Mouse (Mus musculus): ENCODE results near the gene Noxa1. TPM values are rescaled to one million over a fixed set of nuclear protein-coding genes. Genes with fewer than 3 reads are reported as not detected.
A peak's percentile ranks its signal among the peaks of the same experiment; 100 is the strongest.

Noxa1 gene
- polyA plus RNA-seq, 1 experiment from 2014 or later, result 0.18 TPM

GRCm38 (mm10) chr2:25120963-25121362 is 26.0 kb upstream of the Noxa1 start:
- no peak overlapping the region for H3K4me3 ChIP-seq
- ATAC-seq (ENCODE audit: insufficient number of reproducible peaks, low FRiP score, low TSS enrichment, low read depth), result no peak
- WGBS, result 68% methylated on average over 7 of the region's 7 CpGs
- no peaks in the 10 kb centered on the region for H3K27me3 ChIP-seq
- H3K4me1 ChIP-seq, result peaks cover 1% of the 10 kb centered on the region; the same call in 1 of the 2 replicates
- H3K27ac ChIP-seq, result no peak overlapping the region
- H3K36me3 ChIP-seq, result no peaks in the 10 kb centered on the region
- no peak overlapping the region for H3K9ac ChIP-seq
- no peaks in the 10 kb centered on the region for H3K9me3 ChIP-seq
- no peak overlapping the region for H3K4me2 ChIP-seq

- H3K4me1 ChIP-seq, result no peaks in the 10 kb centered on the region
- H3K27ac ChIP-seq, result no peak overlapping the region
- no peak overlapping the region for H3K4me2 ChIP-seq
- no peak overlapping the region for H3K9ac ChIP-seq
- no peaks in the 10 kb centered on the region for H3K36me3 ChIP-seq
- ATAC-seq (ENCODE audit: insufficient number of reproducible peaks, low FRiP score, low TSS enrichment, low read depth), result 0 out of 2 replicates have a peak, but pooled peaks have one; percentile 55
- H3K4me3 ChIP-seq, result no peak overlapping the region
- H3K9me3 ChIP-seq, result no peaks in the 10 kb centered on the region
- H3K27me3 ChIP-seq, result no peaks in the 10 kb centered on the region
- WGBS, result 49% methylated on average over 2 of the region's 2 CpGs
Measured at GRCm38 (mm10) chr2:25115442-25115841, 20.5 kb upstream of the Noxa1 start.

DNA sequence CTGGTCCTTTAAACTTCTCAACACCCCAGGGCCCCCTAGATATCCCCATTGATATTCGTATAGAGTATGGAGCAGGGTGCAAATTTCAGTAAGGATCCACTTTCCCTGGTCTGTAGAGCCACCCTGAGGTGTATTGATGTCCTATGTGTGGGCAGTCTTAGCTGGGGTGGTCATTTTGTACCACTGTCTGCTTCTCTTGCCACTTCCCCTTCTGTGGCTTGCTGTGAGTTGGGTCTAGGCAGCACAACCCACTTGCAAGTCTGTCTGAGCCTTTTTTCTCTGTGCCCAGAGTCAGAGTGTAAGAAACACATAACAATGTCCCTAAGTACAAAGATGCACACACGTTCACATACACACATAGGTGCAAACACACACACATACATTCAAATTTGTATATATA is 19.4 kb upstream of the Noxa1 start:
- ATAC-seq (ENCODE audit: insufficient number of reproducible peaks, low FRiP score, low TSS enrichment, low read depth), result no peak
- H3K4me1 ChIP-seq, result no peaks in the 10 kb centered on the region
- 74% methylated on average over 2 of the region's 2 CpGs for WGBS
- no peak overlapping the region for H3K27ac ChIP-seq
- H3K9me3 ChIP-seq, result no peaks in the 10 kb centered on the region
- H3K27me3 ChIP-seq, result no peaks in the 10 kb centered on the region
- no peak overlapping the region for H3K4me2 ChIP-seq
- H3K4me3 ChIP-seq, result no peak overlapping the region
- no peak overlapping the region for H3K9ac ChIP-seq
- no peaks in the 10 kb centered on the region for H3K36me3 ChIP-seq

DNA sequence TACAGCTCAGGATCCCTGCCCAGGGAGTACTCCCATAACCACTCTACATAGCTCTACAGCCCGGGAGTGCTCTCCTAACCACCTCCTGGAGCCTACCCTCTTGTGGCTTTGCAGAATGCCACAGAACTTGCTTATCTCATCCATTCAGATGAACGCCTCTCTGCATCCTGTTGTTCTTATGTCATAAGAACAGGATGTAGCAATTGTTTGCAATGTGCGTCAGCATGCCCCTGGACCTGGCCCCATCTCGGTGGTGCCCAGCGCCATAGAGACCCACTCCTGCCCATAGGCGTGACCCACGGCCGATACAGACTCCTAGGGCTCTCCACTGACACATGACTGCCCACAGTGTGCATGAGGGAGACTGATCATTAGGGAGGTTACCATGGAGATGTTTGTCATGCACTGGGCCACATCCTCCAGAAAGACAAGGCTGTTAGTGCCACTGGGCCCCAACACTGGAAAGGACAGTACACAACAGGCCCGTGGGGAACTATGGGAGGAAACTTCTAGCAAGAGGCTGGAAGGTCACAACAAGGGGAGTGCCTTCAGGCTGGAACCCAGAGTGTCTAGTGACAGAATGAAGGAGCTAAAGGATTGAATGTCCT is 16.3 kb upstream of the Noxa1 start:
- no peak overlapping the region for H3K4me3 ChIP-seq
- ATAC-seq (ENCODE audit: insufficient number of reproducible peaks, low FRiP score, low TSS enrichment, low read depth), result no peak
- no peaks in the 10 kb centered on the region for H3K27me3 ChIP-seq
- no peak overlapping the region for H3K27ac ChIP-seq
- no peak overlapping the region for H3K9ac ChIP-seq
- H3K4me1 ChIP-seq, result no peaks in the 10 kb centered on the region
- no peak overlapping the region for H3K4me2 ChIP-seq
- WGBS, result 75% methylated on average over 9 of the region's 9 CpGs
- H3K9me3 ChIP-seq, result no peaks in the 10 kb centered on the region
- H3K36me3 ChIP-seq, result no peaks in the 10 kb centered on the region

DNA sequence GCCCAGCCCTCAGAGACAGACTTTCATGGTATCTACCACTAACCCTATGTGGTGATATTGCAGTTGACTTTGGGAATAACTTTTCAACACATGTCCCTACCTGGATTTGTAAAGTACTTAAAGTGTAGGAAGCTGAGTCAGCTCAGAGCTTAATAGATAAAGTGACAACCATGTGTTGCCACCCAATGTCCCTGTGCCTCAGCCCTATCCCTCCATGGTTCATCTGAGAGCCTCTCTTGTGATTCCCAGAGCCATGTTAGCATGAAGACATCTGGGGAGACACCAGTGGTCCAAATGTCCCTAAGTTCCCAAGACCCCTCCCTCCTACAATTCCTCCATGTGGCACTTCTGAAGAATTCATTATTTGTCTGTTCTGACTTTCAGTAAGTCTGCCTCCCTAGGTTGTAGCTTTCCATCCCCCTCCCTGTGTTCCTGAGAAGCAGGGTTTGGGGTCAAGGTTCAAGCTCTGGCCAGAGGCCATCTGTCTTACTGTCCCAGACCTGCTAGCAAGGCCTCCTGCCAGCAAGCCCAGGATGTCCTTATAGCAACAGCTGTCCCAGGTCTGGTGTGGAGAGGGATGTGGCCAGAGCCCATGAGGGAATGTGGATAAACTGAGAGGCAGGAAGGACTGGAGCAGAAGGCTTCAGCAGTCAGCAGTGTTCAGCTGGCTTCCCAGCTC is 15.7 kb upstream of the Noxa1 start:
- Histone ChIP-seq H3K9ac (no peak overlapping the region), H3K27me3 (no peaks in the 10 kb centered on the region), H3K4me3 (no peak overlapping the region), H3K4me2 (no peak overlapping the region), H3K4me1 (no peaks in the 10 kb centered on the region), H3K27ac (no peak overlapping the region), H3K36me3 (no peaks in the 10 kb centered on the region), H3K9me3 (no peaks in the 10 kb centered on the region)
- no peak for ATAC-seq (ENCODE audit: insufficient number of reproducible peaks, low FRiP score, low TSS enrichment, low read depth)

GRCm38 (mm10) chr2:25109487-25109886 is 14.5 kb upstream of the Noxa1 start:
- Histone ChIP-seq H3K27ac (no peak overlapping the region), H3K9me3 (no peaks in the 10 kb centered on the region), H3K9ac (no peak overlapping the region), H3K4me1 (no peaks in the 10 kb centered on the region), H3K27me3 (no peaks in the 10 kb centered on the region), H3K4me2 (no peak overlapping the region), H3K36me3 (no peaks in the 10 kb centered on the region), H3K4me3 (no peak overlapping the region)
- ATAC-seq (ENCODE audit: insufficient number of reproducible peaks, low FRiP score, low TSS enrichment, low read depth), result no peak

- H3K27me3 ChIP-seq, result no peaks in the 10 kb centered on the region
- H3K4me2 ChIP-seq, result no peak overlapping the region
- no peak overlapping the region for H3K4me3 ChIP-seq
- H3K9ac ChIP-seq, result no peak overlapping the region
- H3K27ac ChIP-seq, result no peak overlapping the region
- H3K36me3 ChIP-seq, result no peaks in the 10 kb centered on the region
- H3K9me3 ChIP-seq, result no peaks in the 10 kb centered on the region
- H3K4me1 ChIP-seq, result no peaks in the 10 kb centered on the region
- no peak for ATAC-seq (ENCODE audit: insufficient number of reproducible peaks, low FRiP score, low TSS enrichment, low read depth)
- WGBS, result 63% methylated on average over 3 of the region's 3 CpGs
Measured at GRCm38 (mm10) chr2:25106045-25106444, 11.1 kb upstream of the Noxa1 start.

DNA sequence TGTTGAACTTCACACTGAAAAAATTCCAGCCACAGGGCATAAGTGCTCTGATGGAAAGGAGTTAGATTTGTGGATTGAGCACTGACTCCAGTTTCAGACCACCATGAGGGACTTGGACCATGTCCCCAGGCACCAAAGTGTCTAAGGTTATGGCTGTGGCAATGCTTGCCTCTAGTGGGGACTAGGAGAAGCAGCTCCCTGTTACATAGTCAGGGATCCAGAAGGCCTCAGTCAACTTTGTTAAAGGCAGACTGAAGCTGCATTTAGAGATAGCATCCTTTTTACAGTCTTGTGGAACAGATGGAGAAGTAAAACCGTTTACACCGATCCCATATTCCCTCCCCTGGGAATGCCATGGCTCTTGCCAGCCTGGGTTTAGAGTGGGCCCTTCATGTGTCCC is 9.2 kb upstream of the Noxa1 start:
- no peak for ATAC-seq (ENCODE audit: insufficient number of reproducible peaks, low FRiP score, low TSS enrichment, low read depth)
- WGBS, result 71% methylated on average over 2 of the region's 2 CpGs
- Histone ChIP-seq H3K9ac (no peak overlapping the region), H3K4me1 (no peaks in the 10 kb centered on the region), H3K36me3 (no peaks in the 10 kb centered on the region), H3K4me3 (no peak overlapping the region), H3K9me3 (no peaks in the 10 kb centered on the region), H3K4me2 (no peak overlapping the region), H3K27ac (no peak overlapping the region), H3K27me3 (no peaks in the 10 kb centered on the region)

- Histone ChIP-seq H3K4me1 (peaks cover 5% of the 10 kb centered on the region; the same call in 1 of the 2 replicates), H3K4me2 (no peak overlapping the region), H3K36me3 (no peaks in the 10 kb centered on the region), H3K9me3 (no peaks in the 10 kb centered on the region), H3K4me3 (no peak overlapping the region), H3K27me3 (peaks cover 9% of the 10 kb centered on the region; the same call in 1 of the 2 replicates), H3K27ac (no peak overlapping the region), H3K9ac (no peak overlapping the region)
- WGBS, result 67% methylated on average over 3 of the region's 3 CpGs
- ATAC-seq (ENCODE audit: insufficient number of reproducible peaks, low FRiP score, low TSS enrichment, low read depth), result no peak
Measured at GRCm38 (mm10) chr2:25099703-25100102, 4.8 kb upstream of the Noxa1 start.

GRCm38 (mm10) chr2:25098956-25099355 is 4.0 kb upstream of the Noxa1 start:
- no peak overlapping the region for H3K4me3 ChIP-seq
- H3K9me3 ChIP-seq, result no peaks in the 10 kb centered on the region
- no peaks in the 10 kb centered on the region for H3K36me3 ChIP-seq
- no peak for ATAC-seq (ENCODE audit: insufficient number of reproducible peaks, low FRiP score, low TSS enrichment, low read depth)
- H3K4me1 ChIP-seq, result peaks cover 6% of the 10 kb centered on the region; the same call in 1 of the 2 replicates
- WGBS, result 59% methylated on average over 5 of the region's 5 CpGs
- H3K27ac ChIP-seq, result no peak overlapping the region
- no peak overlapping the region for H3K9ac ChIP-seq
- no peak overlapping the region for H3K4me2 ChIP-seq
- peaks cover 17% of the 10 kb centered on the region for H3K27me3 ChIP-seq

DNA sequence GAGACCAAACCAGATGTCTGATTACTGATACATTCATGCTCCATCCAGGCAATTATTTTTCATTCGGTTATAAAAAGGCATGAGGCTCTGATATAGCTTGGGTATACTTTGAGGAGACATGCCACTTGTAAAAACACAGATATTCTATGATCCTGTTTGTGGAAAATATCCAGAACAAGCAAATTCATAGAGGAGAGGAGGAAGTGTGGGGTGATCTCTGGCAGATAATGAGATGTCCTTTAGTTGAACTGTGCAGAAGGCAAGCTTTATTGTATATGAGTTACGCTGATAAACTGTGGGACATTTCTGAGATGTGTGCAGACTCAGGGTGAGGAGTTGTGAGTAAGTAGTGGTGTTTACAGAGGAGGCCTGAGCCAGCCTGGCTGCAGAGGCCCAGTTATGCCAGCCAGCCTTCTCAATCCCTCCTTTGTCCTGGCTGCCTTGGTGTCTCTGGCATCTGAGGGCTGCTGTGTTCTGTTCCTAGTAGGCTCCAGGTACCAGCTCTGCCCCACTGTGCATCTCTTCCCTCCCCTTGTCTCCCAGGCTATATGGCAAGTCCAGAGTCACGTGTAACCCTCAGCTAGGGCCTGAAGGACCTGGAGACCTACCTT is 3.2 kb upstream of the Noxa1 start:
- Histone ChIP-seq H3K4me3 (no peak overlapping the region), H3K4me2 (no peak overlapping the region), H3K27me3 (peaks cover 17% of the 10 kb centered on the region), H3K27ac (no peak overlapping the region), H3K36me3 (no peaks in the 10 kb centered on the region), H3K9ac (no peak overlapping the region), H3K9me3 (no peaks in the 10 kb centered on the region), H3K4me1 (peaks cover 6% of the 10 kb centered on the region; the same call in 1 of the 2 replicates)
- 61% methylated on average over 3 of the region's 3 CpGs for WGBS
- ATAC-seq (ENCODE audit: insufficient number of reproducible peaks, low FRiP score, low TSS enrichment, low read depth), result no peak

- Histone ChIP-seq H3K9me3 (no peaks in the 10 kb centered on the region), H3K27ac (no peak overlapping the region), H3K9ac (no peak overlapping the region), H3K4me3 (peak overlapping the region; percentile 10; the same call in 1 of the 2 replicates), H3K4me1 (peaks cover 6% of the 10 kb centered on the region; the same call in 1 of the 2 replicates), H3K36me3 (no peaks in the 10 kb centered on the region), H3K27me3 (peaks cover 17% of the 10 kb centered on the region), H3K4me2 (peak overlapping the region; percentile 35)
- 40% methylated on average over 17 of the region's 17 CpGs for WGBS
- no peak for ATAC-seq (ENCODE audit: insufficient number of reproducible peaks, low FRiP score, low TSS enrichment, low read depth)
Measured at GRCm38 (mm10) chr2:25094785-25095108, 202 bp downstream of the Noxa1 start.

All from limb, embryonic 15.5 days (tissue).